Mouse (Mus musculus) forebrain, embryonic 16.5 days (tissue): ENCODE data around the gene Krtap7-1. TPM values are rescaled to one million over a fixed set of nuclear protein-coding genes. Genes with fewer than 3 reads are reported as not detected.

Experiments
- ATAC-seq: fragments of 200-750 bp; cut with Nextera tagmentation; 2 replicates; pipeline ENCODE4 v1.8.0; 2017; ENCODE audit warnings: mild to moderate bottlenecking, moderate library complexity
- H3K27ac ChIP-seq: fragments of 300-500 bp; sonication (generic); 2 replicates; pipeline ENCODE4 v1.5.1; 2014; ENCODE audit warnings: low read length, control low read depth
- H3K27me3 ChIP-seq: fragments of 300-500 bp; sonication (generic); replicated peaks from 2 replicates; pipeline ENCODE4 v1.6.1; 2014; ENCODE audit warnings: low read length; ENCODE audit not compliant: control insufficient read depth, insufficient read depth
- H3K36me3 ChIP-seq: fragments of 300-500 bp; sonication (generic); 2 replicates; pipeline ENCODE4 v1.6.1; 2014; ENCODE audit not compliant: control insufficient read depth, insufficient read depth
- H3K4me1 ChIP-seq: fragments of 300-500 bp; sonication (generic); replicated peaks from 2 replicates; pipeline ENCODE4 v1.6.1; 2014; ENCODE audit warnings: low read length; ENCODE audit not compliant: control insufficient read depth, insufficient read depth
- H3K4me2 ChIP-seq: fragments of 300-500 bp; sonication (generic); 2 replicates; pipeline ENCODE4 v1.6.1; 2014; ENCODE audit warnings: mild to moderate bottlenecking, low read length, control low read depth
- H3K4me3 ChIP-seq: fragments of 300-500 bp; sonication (generic); replicated peaks from 2 replicates; pipeline ENCODE4 v1.5.1; 2014; ENCODE audit warnings: mild to moderate bottlenecking, low read length, control low read depth
- H3K9ac ChIP-seq: fragments of 300-500 bp; sonication (generic); replicated peaks from 2 replicates; pipeline ENCODE4 v1.6.1; 2014; ENCODE audit warnings: low read depth, low read length, control low read depth
- H3K9me3 ChIP-seq: fragments of 300-500 bp; sonication (generic); 2 replicates; pipeline ENCODE4 v1.6.1; 2016; ENCODE audit warnings: low read length; ENCODE audit not compliant: control insufficient read depth
- WGBS: fragments of 180-500 bp; shearing (Covaris S2); extraction: QIAGEN DNeasy Blood & Tissue Kit; methylation state at CpG from one replicate; pipeline ENCODE4 v1.1.7; 2014; 5-methylcytosine and 5-hydroxymethylcytosine counted together
- polyA plus RNA-seq: library from polyadenylated mRNA; unstranded; fragments of >200 nt; fragmentation: Nextera tagmentation; extraction: Ambion mirVana; gene quantifications from 2 replicates; pipeline ENCODE4 v1.2.1, GENCODE M21; 2015

The Krtap7-1 gene
- not detected in 2 replicates for polyA plus RNA-seq

- 88% methylated on average over 4 of the region's 4 CpGs for WGBS
- H3K9me3 ChIP-seq, result no peaks in the 10 kb centered on the region
- no peak for ATAC-seq
- H3K4me3 ChIP-seq, result no peak within 1 kb of the TSS
- H3K27ac ChIP-seq, result no peak within 1 kb of the TSS
- no peak within 1 kb of the TSS for H3K4me2 ChIP-seq
- H3K4me1 ChIP-seq, result peaks cover 6% of the 10 kb centered on the region
- H3K36me3 ChIP-seq, result no peaks in the 10 kb centered on the region
- no peak within 1 kb of the TSS for H3K9ac ChIP-seq
- H3K27me3 ChIP-seq, result no peaks in the 10 kb centered on the region
Observed at GRCm38 (mm10) chr16:89508223-89508622, at the start of gene Krtap7-1. Gene Krtap7-1, minus strand, starts transcription at chr16:89508323.

GRCm38 (mm10) chr16:89550298-89550697, 42.2 kb upstream of the Krtap7-1 start:
- no peak overlapping the region for H3K4me3 ChIP-seq
- H3K4me2 ChIP-seq, result no peak overlapping the region
- no peaks in the 10 kb centered on the region for H3K9me3 ChIP-seq
- H3K4me1 ChIP-seq, result no peaks in the 10 kb centered on the region
- ATAC-seq, result peak; percentile 85
- H3K36me3 ChIP-seq, result no peaks in the 10 kb centered on the region
- no peak overlapping the region for H3K9ac ChIP-seq
- H3K27me3 ChIP-seq, result no peaks in the 10 kb centered on the region
- H3K27ac ChIP-seq, result no peak overlapping the region

GRCm38 (mm10) chr16:89538031-89538484, 29.9 kb upstream of the Krtap7-1 start:
- Histone ChIP-seq H3K4me1 (peaks cover 7% of the 10 kb centered on the region), H3K36me3 (no peaks in the 10 kb centered on the region), H3K27ac (no peak overlapping the region), H3K4me3 (no peak overlapping the region), H3K9me3 (no peaks in the 10 kb centered on the region), H3K27me3 (no peaks in the 10 kb centered on the region), H3K9ac (no peak overlapping the region), H3K4me2 (no peak overlapping the region)
- WGBS, result 26% methylated on average over 5 of the region's 5 CpGs
- peak; percentile 39; the same call in 1 of the 2 replicates for ATAC-seq

- 45% methylated on average over 6 of the region's 6 CpGs for WGBS
- H3K4me3 ChIP-seq, result no peak overlapping the region
Observed at GRCm38 (mm10) chr16:89537349-89537748, 29.2 kb upstream of the Krtap7-1 start.

GRCm38 (mm10) chr16:89530547-89530946, 22.4 kb upstream of the Krtap7-1 start:
- 3% methylated on average over 7 of the region's 7 CpGs for WGBS
- H3K9me3 ChIP-seq, result no peaks in the 10 kb centered on the region
- peak overlapping the region; percentile 49; the same call in 1 of the 2 replicates for H3K27ac ChIP-seq
- no peak overlapping the region for H3K4me3 ChIP-seq
- peak overlapping the region; percentile 4; the same call in 1 of the 2 replicates for H3K4me2 ChIP-seq
- peaks cover 23% of the 10 kb centered on the region for H3K4me1 ChIP-seq
- ATAC-seq, result peak; percentile 88
- no peaks in the 10 kb centered on the region for H3K27me3 ChIP-seq
- no peaks in the 10 kb centered on the region for H3K36me3 ChIP-seq
- H3K9ac ChIP-seq, result no peak overlapping the region

More at GRCm38 (mm10) chr16:89537349-89537748, 29.2 kb upstream of the Krtap7-1 start:
- Histone ChIP-seq H3K9ac (no peak overlapping the region), H3K36me3 (no peaks in the 10 kb centered on the region), H3K27ac (no peak overlapping the region), H3K4me2 (no peak overlapping the region), H3K27me3 (no peaks in the 10 kb centered on the region), H3K4me1 (peaks cover 7% of the 10 kb centered on the region), H3K9me3 (no peaks in the 10 kb centered on the region)
- ATAC-seq, result peak; percentile 57

GRCm38 (mm10) chr16:89529846-89530245, 21.7 kb upstream of the Krtap7-1 start:
- Histone ChIP-seq H3K4me2 (no peak overlapping the region), H3K4me3 (no peak overlapping the region), H3K4me1 (peaks cover 23% of the 10 kb centered on the region), H3K9ac (no peak overlapping the region), H3K27me3 (no peaks in the 10 kb centered on the region), H3K27ac (no peak overlapping the region), H3K36me3 (no peaks in the 10 kb centered on the region), H3K9me3 (no peaks in the 10 kb centered on the region)
- 30% methylated on average over 7 of the region's 7 CpGs for WGBS
- peak; percentile 36 for ATAC-seq

- H3K9me3 ChIP-seq, result no peaks in the 10 kb centered on the region
- peak; percentile 29; the same call in 1 of the 2 replicates for ATAC-seq
- no peak overlapping the region for H3K9ac ChIP-seq
- no peak overlapping the region for H3K4me2 ChIP-seq
- WGBS, result 44% methylated on average over 3 of the region's 3 CpGs
- H3K36me3 ChIP-seq, result no peaks in the 10 kb centered on the region
- no peaks in the 10 kb centered on the region for H3K27me3 ChIP-seq
- H3K4me1 ChIP-seq, result peaks cover 23% of the 10 kb centered on the region
- H3K4me3 ChIP-seq, result no peak overlapping the region
- no peak overlapping the region for H3K27ac ChIP-seq
Observed at GRCm38 (mm10) chr16:89528380-89528779, 20.3 kb upstream of the Krtap7-1 start.

- H3K9me3 ChIP-seq, result no peaks in the 10 kb centered on the region
- H3K27ac ChIP-seq, result no peak overlapping the region
- no peak for ATAC-seq
- no peak overlapping the region for H3K4me3 ChIP-seq
- 87% methylated on average over 4 of the region's 4 CpGs for WGBS
- no peaks in the 10 kb centered on the region for H3K27me3 ChIP-seq
- no peaks in the 10 kb centered on the region for H3K36me3 ChIP-seq
- H3K9ac ChIP-seq, result no peak overlapping the region
- H3K4me1 ChIP-seq, result peaks cover 6% of the 10 kb centered on the region; the same call in 1 of the 2 replicates
- no peak overlapping the region for H3K4me2 ChIP-seq
Observed at GRCm38 (mm10) chr16:89520996-89521395, 12.9 kb upstream of the Krtap7-1 start.

GRCm38 (mm10) chr16:89520555-89520954, 12.4 kb upstream of the Krtap7-1 start:
- H3K27me3 ChIP-seq, result no peaks in the 10 kb centered on the region
- 74% methylated on average over 2 of the region's 2 CpGs for WGBS
- ATAC-seq, result peak; percentile 85
- H3K27ac ChIP-seq, result no peak overlapping the region
- H3K36me3 ChIP-seq, result no peaks in the 10 kb centered on the region
- H3K9me3 ChIP-seq, result no peaks in the 10 kb centered on the region
- H3K9ac ChIP-seq, result no peak overlapping the region
- no peak overlapping the region for H3K4me3 ChIP-seq
- H3K4me2 ChIP-seq, result no peak overlapping the region
- peaks cover 6% of the 10 kb centered on the region; the same call in 1 of the 2 replicates for H3K4me1 ChIP-seq

- WGBS, result 72% methylated on average over 6 of the region's 6 CpGs
- H3K9me3 ChIP-seq, result no peaks in the 10 kb centered on the region
- peak; percentile 6; the same call in 1 of the 2 replicates for ATAC-seq
- H3K4me3 ChIP-seq, result no peak overlapping the region
- H3K27ac ChIP-seq, result no peak overlapping the region
- H3K36me3 ChIP-seq, result no peaks in the 10 kb centered on the region
- no peak overlapping the region for H3K9ac ChIP-seq
- H3K4me1 ChIP-seq, result peaks cover 6% of the 10 kb centered on the region; the same call in 1 of the 2 replicates
- H3K27me3 ChIP-seq, result no peaks in the 10 kb centered on the region
- H3K4me2 ChIP-seq, result no peak overlapping the region
Observed at GRCm38 (mm10) chr16:89520091-89520490, 12.0 kb upstream of the Krtap7-1 start.
